Mouse (Mus musculus) MEL (cell line): ENCODE measurements around the gene Ccnk. TPM values are rescaled to one million over a fixed set of nuclear protein-coding genes. Genes with fewer than 3 reads are reported as not detected.

ENCODE experiments used
- DNase-seq: peaks from one replicate; pipeline ENCODE4 v3.0.0; 2011; ENCODE audit warnings: low read depth, low spot score
- H3K27ac ChIP-seq: 2 replicates; pipeline ENCODE4 v1.5.1; 2012; ENCODE audit warnings: low read depth, mild to moderate bottlenecking, control low read depth, low read length, moderate library complexity; ENCODE audit not compliant: control insufficient read depth
- H3K27me3 ChIP-seq, 2 experiments: fragments of 150-350 bp in 1 of 2; sonication (generic) in 1 of 2; 2 replicates each; pipeline ENCODE4 v1.6.1; 2012; ENCODE audit warnings: low read length in 2 of 2, mild to moderate bottlenecking in 2 of 2, improper control_type of control experiment in 1 of 2, moderate library complexity in 1 of 2; ENCODE audit not compliant: insufficient read depth in 2 of 2, control insufficient read depth in 1 of 2
- H3K36me3 ChIP-seq, 2 experiments: 2 replicates each; pipeline ENCODE4 v1.6.1; 2012 to 2014; ENCODE audit warnings: low read length in 2 of 2, improper control_type of control experiment in 1 of 2, inconsistent platforms in 1 of 2, mild to moderate bottlenecking in 1 of 2; ENCODE audit not compliant: insufficient read depth in 2 of 2, control insufficient read depth in 1 of 2
- H3K4me1 ChIP-seq, 2 experiments: fragments of 150-350 bp in 1 of 2; sonication (generic) in 1 of 2; 2 replicates each; pipeline ENCODE4 v1.6.1; 2012; ENCODE audit warnings: low read length in 2 of 2, improper control_type of control experiment in 1 of 2, mild to moderate bottlenecking in 1 of 2; ENCODE audit not compliant: insufficient read depth in 2 of 2, control insufficient read depth in 1 of 2
- H3K4me3 ChIP-seq, 2 experiments: fragments of 150-350 bp in 1 of 2; sonication (generic) in 1 of 2; 2 replicates each; pipeline ENCODE4 v1.5.1; 2012; ENCODE audit warnings: low read depth in 2 of 2, low read length in 2 of 2, mild to moderate bottlenecking in 2 of 2, moderate library complexity in 2 of 2, control low read depth in 1 of 2, improper control_type of control experiment in 1 of 2; ENCODE audit not compliant: control insufficient read depth in 1 of 2, insufficient read depth in 1 of 2
- H3K79me2 ChIP-seq: 2 replicates; pipeline ENCODE4 v1.6.1; 2012; ENCODE audit warnings: mild to moderate bottlenecking, low read length, moderate library complexity; ENCODE audit not compliant: control insufficient read depth, poor library complexity, insufficient read depth
- H3K9ac ChIP-seq: 2 replicates; pipeline ENCODE4 v1.6.1; 2012; ENCODE audit warnings: low read depth, mild to moderate bottlenecking, control low read depth, low read length, moderate library complexity; ENCODE audit not compliant: control insufficient read depth, poor library complexity, severe bottlenecking
- H3K9me3 ChIP-seq: fragments of 150-350 bp; sonication (generic); replicated peaks from 2 replicates; pipeline ENCODE4 v1.6.1; 2012; ENCODE audit warnings: mild to moderate bottlenecking, low read length, improper control_type of control experiment, moderate library complexity; ENCODE audit not compliant: insufficient read depth
- CHD2 ChIP-seq: IDR thresholded peaks from 2 replicates; pipeline ENCODE4 v1.6.1; 2011; ENCODE audit warnings: low read length, improper control_type of control experiment
- CTCF ChIP-seq, 3 experiments: IDR thresholded peaks in 2 of 3; conservative IDR thresholded peaks in 1 of 3; 2 replicates each; pipeline ENCODE4 v1.5.1; 2011 to 2012; ENCODE audit warnings: low read length in 3 of 3, low read depth in 2 of 3, mild to moderate bottlenecking in 2 of 3, improper control_type of control experiment in 1 of 3, inconsistent platforms in 1 of 3, mixed read lengths in 1 of 3, moderate library complexity in 1 of 3; ENCODE audit not compliant: control insufficient read depth in 1 of 3, insufficient read depth in 1 of 3, poor library complexity in 1 of 3, severe bottlenecking in 1 of 3
- E2F4 ChIP-seq: IDR thresholded peaks from 2 replicates; pipeline ENCODE4 v1.6.1; 2011; ENCODE audit warnings: low read depth, low read length, improper control_type of control experiment, borderline replicate concordance
- EP300 ChIP-seq, 2 experiments: IDR thresholded peaks; 2 replicates each; pipeline ENCODE4 v1.6.1; 2011; ENCODE audit warnings: improper control_type of control experiment in 2 of 2, low read length in 2 of 2, low read depth in 1 of 2, mild to moderate bottlenecking in 1 of 2
- ETS1 ChIP-seq: IDR thresholded peaks from 2 replicates; pipeline ENCODE4 v1.6.1; 2012; ENCODE audit warnings: low read depth, mild to moderate bottlenecking, inconsistent platforms, low read length, improper control_type of control experiment, moderate library complexity
- GABPA ChIP-seq: IDR thresholded peaks from 2 replicates; pipeline ENCODE4 v1.6.1; 2012; ENCODE audit warnings: low read depth, mild to moderate bottlenecking, inconsistent platforms, low read length, improper control_type of control experiment, moderate library complexity
- HCFC1 ChIP-seq: IDR thresholded peaks from 2 replicates; pipeline ENCODE4 v1.6.1; 2012; ENCODE audit warnings: low read depth, mild to moderate bottlenecking, inconsistent platforms, low read length, improper control_type of control experiment, moderate library complexity
- KAT2A ChIP-seq: conservative IDR thresholded peaks from 2 replicates; pipeline ENCODE4 v1.6.1; 2012; ENCODE audit warnings: low read depth, low read length, improper control_type of control experiment, inconsistent platforms
- MAFK ChIP-seq: IDR thresholded peaks from 2 replicates; pipeline ENCODE4 v1.6.1; 2011; ENCODE audit warnings: low read depth, mild to moderate bottlenecking, low read length, improper control_type of control experiment, borderline replicate concordance
- MAX ChIP-seq: IDR thresholded peaks from 2 replicates; pipeline ENCODE4 v1.6.1; 2011; ENCODE audit warnings: low read length, improper control_type of control experiment
- MAZ ChIP-seq: IDR thresholded peaks from 2 replicates; pipeline ENCODE4 v1.6.1; 2012; ENCODE audit warnings: low read depth, mild to moderate bottlenecking, inconsistent platforms, low read length, improper control_type of control experiment
- MXI1 ChIP-seq: IDR thresholded peaks from 2 replicates; pipeline ENCODE4 v1.6.1; 2011; ENCODE audit warnings: mild to moderate bottlenecking, low read depth, low read length, improper control_type of control experiment
- MYC ChIP-seq: IDR thresholded peaks from 2 replicates; pipeline ENCODE4 v1.6.1; 2011; ENCODE audit warnings: low read depth, mild to moderate bottlenecking, low read length, improper control_type of control experiment, moderate library complexity
- NELFE ChIP-seq: IDR thresholded peaks from 2 replicates; pipeline ENCODE4 v1.6.1; 2011; ENCODE audit warnings: low read depth, low read length, improper control_type of control experiment
- POLR2A ChIP-seq, 2 experiments: IDR thresholded peaks; 2 replicates each; pipeline ENCODE4 v1.6.1; 2011 to 2012; ENCODE audit warnings: low read length in 2 of 2, mild to moderate bottlenecking in 2 of 2, control low read depth in 1 of 2, improper control_type of control experiment in 1 of 2, low read depth in 1 of 2, moderate library complexity in 1 of 2; ENCODE audit not compliant: control insufficient read depth in 1 of 2, insufficient read depth in 1 of 2, poor library complexity in 1 of 2
- RCOR1 ChIP-seq: IDR thresholded peaks from 2 replicates; pipeline ENCODE4 v1.6.1; 2012; ENCODE audit warnings: low read depth, mild to moderate bottlenecking, inconsistent platforms, low read length, improper control_type of control experiment
- SIN3A ChIP-seq: IDR thresholded peaks from 2 replicates; pipeline ENCODE4 v1.6.1; 2012; ENCODE audit warnings: low read length, improper control_type of control experiment, inconsistent platforms
- SMC3 ChIP-seq: IDR thresholded peaks from 2 replicates; pipeline ENCODE4 v1.6.1; 2011; ENCODE audit warnings: low read depth, low read length, improper control_type of control experiment
- TAL1 ChIP-seq: IDR thresholded peaks from 2 replicates; pipeline ENCODE4 v1.6.1; 2012; ENCODE audit warnings: mild to moderate bottlenecking, inconsistent platforms, low read length, moderate library complexity, mixed read lengths
- UBTF ChIP-seq: IDR thresholded peaks from 2 replicates; pipeline ENCODE4 v1.6.1; 2012; ENCODE audit warnings: low read depth, mild to moderate bottlenecking, inconsistent platforms, low read length, improper control_type of control experiment, moderate library complexity, borderline replicate concordance; ENCODE audit not compliant: insufficient read depth
- USF2 ChIP-seq, 2 experiments: IDR thresholded peaks; 2 replicates each; pipeline ENCODE4 v1.6.1; 2011 to 2012; ENCODE audit warnings: improper control_type of control experiment in 2 of 2, low read length in 2 of 2, borderline replicate concordance in 1 of 2, inconsistent platforms in 1 of 2, low read depth in 1 of 2, mild to moderate bottlenecking in 1 of 2; ENCODE audit not compliant: insufficient read depth in 1 of 2
- ZC3H11A ChIP-seq: IDR thresholded peaks from 2 replicates; pipeline ENCODE4 v1.6.1; 2012; ENCODE audit warnings: low read depth, mild to moderate bottlenecking, inconsistent platforms, low read length, improper control_type of control experiment
- ZKSCAN1 ChIP-seq: IDR thresholded peaks from 2 replicates; pipeline ENCODE4 v1.6.1; 2012; ENCODE audit warnings: low read depth, mild to moderate bottlenecking, inconsistent platforms, low read length, improper control_type of control experiment, moderate library complexity
- ZMIZ1 ChIP-seq: IDR thresholded peaks from 2 replicates; pipeline ENCODE4 v1.6.1; 2012; ENCODE audit warnings: low read depth, mild to moderate bottlenecking, inconsistent platforms, low read length, improper control_type of control experiment, moderate library complexity
- polyA plus RNA-seq, 2 experiments: library from polyadenylated mRNA; stranded (reverse) in 1 of 2; unstranded in 1 of 2; fragments of >175 nt in 1 of 2; fragments of >200 nt in 1 of 2; gene quantifications; 2 replicates each; pipeline versions ENCODE4 v1.2.1 to v1.2.4; 2012; ENCODE audit warnings: low replicate concordance in 2 of 2, low read depth in 1 of 2; ENCODE audit not compliant: insufficient read length in 2 of 2, insufficient read depth in 1 of 2, missing spikeins in 1 of 2
- total RNA-seq: library from RNA; depleted of rRNA; stranded (reverse); fragments of 300-350 nt; gene quantifications from 2 replicates; pipeline ENCODE4 v1.2.3, GENCODE M21; 2012

Gene Ccnk
- total and polyA plus RNA-seq, 3 experiments: 7.6 to 69.6 (median 62.8) TPM

DNA sequence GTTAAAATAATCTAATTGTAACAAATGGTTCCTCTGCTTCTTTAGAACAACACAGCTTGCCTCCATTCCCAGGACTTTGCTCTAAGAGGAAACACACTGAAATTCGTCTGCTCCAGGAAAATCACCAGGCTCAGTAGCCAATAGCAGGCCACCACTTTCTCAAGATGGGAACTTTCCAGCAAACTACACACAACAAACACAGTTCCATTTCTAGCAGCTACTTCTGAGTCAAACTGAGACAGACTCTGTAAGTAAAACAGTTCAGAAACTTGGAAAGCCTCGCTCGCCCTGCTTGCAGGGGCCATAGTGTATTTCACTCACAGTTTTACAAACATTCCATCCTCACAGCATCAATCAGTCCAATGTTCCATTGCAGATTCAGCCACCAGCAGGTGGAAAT, 3.0 kb upstream of the Ccnk start:
- Histone ChIP-seq H3K36me3 (peaks cover 4 to 28% of the 10 kb centered on the region in 2 experiments; a peak in 3 of 4 replicates), H3K27me3 (no peaks in the 10 kb centered on the region), H3K9ac (no peak overlapping the region), H3K79me2 (peaks cover 60% of the 10 kb centered on the region), H3K4me3 (no peak overlapping the region), H3K27ac (no peak overlapping the region), H3K4me1 (peaks cover 9 to 10% of the 10 kb centered on the region in 2 experiments), H3K9me3 (no peaks in the 10 kb centered on the region)
- DNase-seq: no peak
- TF ChIP-seq NELFE (no peak), MAFK (no peak), SIN3A (no peak), ZKSCAN1 (no peak), E2F4 (no peak), RCOR1 (no peak), MYC (no peak), SMC3 (no peak)
- TF ChIP-seq, all 39 proteins: peak for 0

DNA sequence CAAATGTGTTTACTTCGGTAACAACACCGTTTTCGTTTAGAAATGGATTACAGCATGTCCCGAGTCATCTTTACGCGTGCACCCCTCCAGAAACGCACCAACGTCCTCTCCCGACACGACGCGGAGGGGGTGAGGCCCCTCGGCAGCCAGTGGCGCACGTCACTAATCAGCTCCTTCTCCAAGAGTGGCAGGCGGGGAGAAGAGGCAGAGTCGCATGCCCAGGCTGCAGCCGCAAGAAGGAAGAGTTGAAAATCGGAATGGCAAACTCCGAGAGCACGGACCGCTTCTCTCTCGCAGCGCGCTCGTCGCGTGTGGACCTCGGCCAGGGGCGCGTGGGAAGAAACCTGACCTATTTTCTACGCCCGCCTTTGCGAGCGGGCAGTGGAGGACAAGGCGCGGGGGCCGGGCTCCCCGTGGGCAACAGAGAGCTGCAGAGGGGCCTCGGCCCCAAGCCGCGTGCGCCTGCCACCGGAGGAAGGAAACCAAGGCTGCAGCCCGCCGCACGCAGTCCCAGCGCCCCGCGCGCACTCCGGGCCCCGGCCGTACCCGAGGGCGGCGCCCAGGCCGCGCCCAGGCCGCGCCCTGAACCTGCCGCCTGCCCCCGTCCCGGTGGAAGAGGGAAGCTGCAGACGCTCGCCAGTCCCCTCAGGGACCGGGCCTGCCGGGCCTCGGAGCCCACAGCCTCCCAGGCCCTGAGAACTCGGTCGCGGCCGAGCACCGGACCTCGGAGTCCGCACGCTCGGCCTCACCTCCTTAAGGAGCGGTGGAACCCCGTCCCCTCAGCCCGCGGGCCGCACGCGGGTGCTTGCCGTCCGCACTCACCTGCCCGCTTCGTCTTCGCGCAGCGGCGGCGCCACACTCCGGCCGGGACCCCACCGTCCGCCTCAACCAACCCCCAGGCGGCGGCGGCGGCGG, 791 bp upstream of the Ccnk start:
- peaks cover 6 to 7% of the 10 kb centered on the region in 2 experiments; a peak in 3 of 4 replicates for H3K4me1 ChIP-seq
- DNase-seq: peak; percentile 74
- peaks cover 51% of the 10 kb centered on the region for H3K79me2 ChIP-seq

DNA sequence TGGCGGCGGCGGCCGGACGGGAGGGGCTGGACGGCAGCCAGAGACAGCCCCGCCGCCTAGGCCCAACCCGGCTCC, 296 bp upstream of the Ccnk start, which contains the start of gene Setd3:
Gene Setd3 (minus strand): TSS at position 69 of the 75 bp plus-strand sequence.
- H3K27me3 ChIP-seq: no peaks in the 10 kb centered on the region
- DNase-seq: no peak
- H3K9ac ChIP-seq: peak within 1 kb of the TSS; percentile 92
- no peaks in the 10 kb centered on the region for H3K9me3 ChIP-seq
- H3K79me2 ChIP-seq: peaks cover 49% of the 10 kb centered on the region
- peaks cover 6 to 7% of the 10 kb centered on the region in 2 experiments; a peak in 2 of 4 replicates for H3K4me1 ChIP-seq
- H3K4me3 ChIP-seq: peak within 1 kb of the TSS; percentile 98 to 99
- H3K36me3 ChIP-seq: peaks cover 9 to 27% of the 10 kb centered on the region in 2 experiments
- H3K27ac ChIP-seq: peak within 1 kb of the TSS; percentile 59
- TF ChIP-seq HCFC1: no peak
- TF ChIP-seq UBTF: no peak
- no peak for TF ChIP-seq MXI1
- TF ChIP-seq KAT2A: no peak
- TF ChIP-seq TAL1: no peak
- no peak for TF ChIP-seq ZKSCAN1
- no peak for TF ChIP-seq ZC3H11A
- no peak for TF ChIP-seq GABPA
- TF ChIP-seq EP300 (IDR thresholded peaks at IDR 0.05; ENCODE audit: low read depth in 1 of 2, low read length in 2 of 2): no peak
- TF ChIP-seq MAX: no peak
- no peak for TF ChIP-seq USF2 (IDR thresholded peaks at IDR 0.05; ENCODE audit: borderline replicate concordance in 1 of 2, insufficient read depth in 1 of 2, low read depth in 1 of 2, low read length in 2 of 2)
- TF ChIP-seq SIN3A: no peak
- TF ChIP-seq CHD2: no peak
- TF ChIP-seq NELFE: no peak
- TF ChIP-seq SMC3: no peak

More for the DNA sequence above, 791 bp upstream of the Ccnk start:
- Histone ChIP-seq H3K27me3 (no peaks in the 10 kb centered on the region), H3K4me3 (peak overlapping the region; percentile 73 to 99), H3K36me3 (peaks cover 7 to 27% of the 10 kb centered on the region in 2 experiments), H3K9ac (peak overlapping the region; percentile 89), H3K9me3 (no peaks in the 10 kb centered on the region), H3K27ac (peak overlapping the region; percentile 59)
- TF ChIP-seq UBTF: peak; percentile 95
- TF ChIP-seq GABPA: no peak
- TF ChIP-seq CTCF (IDR thresholded peaks at IDR 0.05 in 2 of 3, conservative IDR thresholded peaks at IDR 0.05 in 1 of 3; ENCODE audit: control insufficient read depth in 1 of 3, insufficient read depth in 1 of 3, low read depth in 2 of 3, low read length in 3 of 3, poor library complexity in 1 of 3, severe bottlenecking in 1 of 3): no peak
- TF ChIP-seq MAZ: 0 out of 2 replicates have a peak, but pooled peaks have one; percentile 25
- TF ChIP-seq HCFC1: 0 out of 2 replicates have a peak, but pooled peaks have one; percentile 39
- peak; percentile 46; the same call in 1 of the 2 replicates for TF ChIP-seq SIN3A
- TF ChIP-seq ZMIZ1: no peak
- TF ChIP-seq ETS1: peak; percentile 9; the same call in 1 of the 2 replicates
- peak; percentile 40 to 52; a peak in 2 of 4 replicates for TF ChIP-seq POLR2A (IDR thresholded peaks at IDR 0.05; ENCODE audit: control insufficient read depth in 1 of 2, insufficient read depth in 1 of 2, low read depth in 1 of 2, low read length in 2 of 2, poor library complexity in 1 of 2)
- TF ChIP-seq MXI1: peak; percentile 77
- 0 out of 2 replicates have a peak, but pooled peaks have one; percentile 19 for TF ChIP-seq NELFE
